Mouse (Mus musculus) megakaryocyte, adult 5-6 weeks (primary cell): Measurements from ENCODE around the gene Papola. TPM values are rescaled to one million over a fixed set of nuclear protein-coding genes. Genes with fewer than 3 reads are reported as not detected.

Source experiments
- ATAC-seq: 2 replicates; pipeline ENCODE4 v1.8.0; 2016; ENCODE audit warnings: mild to moderate bottlenecking, inconsistent platforms; ENCODE audit not compliant: poor library complexity, severe bottlenecking
- total RNA-seq, 2 experiments: library from RNA; stranded (forward) in 1 of 2; stranded (reverse) in 1 of 2; fragments of 153-499, 151-499 nt in 1 of 2; fragments of 221-1000, 200-1000 nt in 1 of 2; gene quantifications; 2 replicates each; pipeline versions ENCODE4 v1.2.3 to v1.2.4; 2015 to 2017

Papola gene
- 218 and 251 TPM in 2 replicates for total RNA-seq (2015)
- total RNA-seq (2017) = 129 and 148 TPM in 2 replicates

DNA sequence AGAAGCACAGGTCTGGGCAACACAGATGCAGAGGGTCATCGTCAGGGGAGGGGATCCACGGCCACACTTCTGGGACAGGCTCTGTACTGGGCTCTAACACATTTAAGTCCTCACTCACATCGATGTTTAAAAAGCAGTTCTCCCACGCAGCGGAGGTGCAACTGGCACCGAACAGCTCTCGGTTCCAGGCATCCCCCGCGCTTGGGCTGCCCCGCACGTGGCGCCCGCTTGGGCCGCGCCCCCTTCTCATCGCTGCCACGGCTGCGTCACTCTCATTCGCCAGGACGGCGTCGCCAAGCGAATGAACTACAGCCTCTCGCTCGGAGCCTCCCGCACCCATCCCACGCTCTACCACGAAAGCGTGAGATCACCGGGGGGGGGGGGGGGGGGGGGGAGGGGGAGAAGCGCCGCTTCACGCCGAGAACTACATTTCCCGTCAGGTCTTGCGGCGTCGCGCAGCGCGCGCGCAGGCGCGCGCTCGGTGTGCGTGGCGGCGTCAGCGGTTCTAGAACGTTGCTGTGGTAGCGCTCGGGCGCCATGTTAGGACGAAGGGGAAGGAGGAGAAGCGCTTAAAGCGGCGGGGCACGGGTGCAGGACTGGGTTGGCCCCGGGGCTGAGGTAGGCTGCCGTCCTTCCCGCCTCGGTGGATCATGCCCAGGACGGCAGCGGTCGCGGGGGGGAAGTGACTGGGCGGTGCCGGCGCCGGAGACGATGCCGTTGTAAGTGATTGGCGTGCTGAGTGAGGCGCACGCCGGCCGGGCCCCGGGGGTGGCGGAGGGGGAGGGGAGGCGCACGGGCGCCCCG lies at the start of gene Papola:
TSS of gene Papola (plus strand) at position 499 of the 804 bp plus-strand sequence.
- ATAC-seq = peak; percentile 86

DNA sequence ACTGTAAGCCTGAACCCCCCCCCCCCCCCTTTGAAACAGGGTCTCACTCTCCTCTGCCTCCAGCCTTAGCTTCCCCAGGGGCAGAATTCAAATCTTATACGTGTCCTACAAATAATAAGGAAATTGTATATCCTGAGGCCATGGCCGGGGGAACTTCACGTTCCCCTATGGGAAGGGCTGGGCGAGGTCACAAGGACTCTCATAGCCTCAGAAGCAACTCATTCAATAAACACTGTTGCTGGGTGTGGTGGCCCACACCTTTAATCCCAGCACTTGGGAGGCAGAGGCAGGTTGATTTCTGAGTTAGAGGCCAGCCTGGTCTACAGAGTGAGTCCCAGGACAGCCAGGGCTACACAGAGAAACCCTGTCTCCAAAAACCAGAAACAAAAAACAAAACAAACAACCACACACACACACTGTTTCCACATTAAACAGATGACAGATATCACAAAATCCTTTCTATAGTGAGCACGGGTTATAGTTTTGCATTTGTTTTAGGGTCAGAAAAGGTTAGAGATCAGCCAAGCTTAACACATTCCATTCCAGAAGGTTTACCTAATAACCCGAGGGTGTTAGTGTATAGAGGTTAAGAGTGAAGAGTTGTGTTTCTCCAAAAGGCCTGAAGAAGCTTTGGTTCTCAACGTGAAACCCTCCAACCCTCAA lies 49.1 kb upstream of the Papola start:
- ATAC-seq = no peak

- no peak for ATAC-seq
These were observed 48.6 kb upstream of the Papola start for GRCm38 (mm10) chr12:105735889-105736251.

- no peak for ATAC-seq
These were observed 46.0 kb upstream of the Papola start for GRCm38 (mm10) chr12:105738316-105739096.

- ATAC-seq = no peak
These were observed 44.8 kb upstream of the Papola start for GRCm38 (mm10) chr12:105739656-105740055.

- no peak for ATAC-seq
These were observed 36.4 kb upstream of the Papola start for GRCm38 (mm10) chr12:105748114-105748513.

DNA sequence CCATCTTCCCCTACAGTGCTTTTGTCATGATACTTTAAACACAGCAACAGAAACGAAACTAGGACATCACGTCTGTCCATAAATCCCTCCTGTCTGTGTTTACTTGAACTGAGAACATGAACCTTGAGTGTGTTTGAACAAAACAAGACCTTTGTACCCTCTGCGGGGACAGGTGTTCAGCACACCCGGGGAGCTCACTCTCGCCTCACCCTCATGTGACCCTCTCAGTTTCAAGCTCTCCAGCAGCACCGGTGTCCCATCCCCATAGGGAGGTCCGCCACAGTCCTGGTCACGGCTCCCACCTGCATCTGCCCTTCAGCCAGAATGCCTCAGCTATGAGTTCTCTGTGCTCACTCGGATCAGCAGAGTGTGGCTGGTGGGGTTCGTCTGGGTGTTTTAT lies 30.7 kb upstream of the Papola start:
- no peak for ATAC-seq

- no peak for ATAC-seq
These were observed 26.5 kb upstream of the Papola start for GRCm38 (mm10) chr12:105757816-105758497.

DNA sequence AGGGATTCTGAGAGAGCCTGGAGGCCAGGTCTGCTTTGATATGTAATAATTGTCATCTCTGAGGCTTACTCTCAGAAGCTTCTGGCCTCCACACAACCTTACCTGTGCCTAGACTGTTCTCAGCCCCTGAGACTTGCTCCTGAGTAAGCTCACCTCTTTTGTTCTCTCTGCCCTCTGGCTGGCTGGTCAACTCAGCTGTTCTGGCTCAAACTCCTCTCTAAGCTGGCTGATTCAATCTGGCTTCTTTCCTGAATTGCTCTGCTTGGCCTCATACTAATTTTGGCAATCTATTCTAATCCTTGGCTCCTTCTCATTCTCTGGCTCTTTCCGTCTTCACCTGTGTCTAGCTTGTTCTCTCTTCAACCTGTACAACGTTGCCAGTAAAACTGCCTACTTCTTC lies 25.6 kb upstream of the Papola start:
- ATAC-seq = no peak

DNA sequence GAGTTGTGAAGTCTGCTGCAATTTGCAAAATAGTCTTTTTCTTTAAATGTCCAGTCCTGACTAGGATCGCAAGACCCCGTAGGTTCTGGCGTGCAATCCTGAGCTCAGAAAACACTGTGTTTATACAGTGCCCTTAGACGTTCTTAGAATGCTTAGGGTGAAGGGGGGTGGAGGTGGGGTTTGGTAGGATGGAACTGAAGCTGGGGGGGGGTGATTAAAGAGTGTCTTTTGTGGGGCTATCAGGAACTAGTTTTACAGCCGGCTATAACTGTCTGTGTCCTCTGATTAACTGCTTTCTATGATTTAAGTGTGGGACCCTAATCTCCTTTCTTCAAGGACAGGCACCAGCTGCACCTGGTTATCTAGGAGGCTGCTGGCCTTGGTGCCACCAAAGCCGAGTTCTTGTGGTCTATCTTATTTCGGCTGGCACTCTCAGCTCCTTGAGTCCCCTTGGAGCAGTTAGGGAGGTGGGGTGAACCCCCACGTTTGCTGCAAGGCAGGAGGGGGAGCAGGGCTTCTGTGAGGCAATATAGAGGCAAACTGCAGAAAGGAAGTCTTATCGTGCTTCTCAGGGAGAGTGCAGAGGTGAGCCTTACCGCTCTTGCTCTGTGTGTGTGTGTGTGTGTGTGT lies 24.5 kb upstream of the Papola start:
- ATAC-seq = no peak

- no peak for ATAC-seq
These were observed 23.3 kb upstream of the Papola start for GRCm38 (mm10) chr12:105761171-105761570.

DNA sequence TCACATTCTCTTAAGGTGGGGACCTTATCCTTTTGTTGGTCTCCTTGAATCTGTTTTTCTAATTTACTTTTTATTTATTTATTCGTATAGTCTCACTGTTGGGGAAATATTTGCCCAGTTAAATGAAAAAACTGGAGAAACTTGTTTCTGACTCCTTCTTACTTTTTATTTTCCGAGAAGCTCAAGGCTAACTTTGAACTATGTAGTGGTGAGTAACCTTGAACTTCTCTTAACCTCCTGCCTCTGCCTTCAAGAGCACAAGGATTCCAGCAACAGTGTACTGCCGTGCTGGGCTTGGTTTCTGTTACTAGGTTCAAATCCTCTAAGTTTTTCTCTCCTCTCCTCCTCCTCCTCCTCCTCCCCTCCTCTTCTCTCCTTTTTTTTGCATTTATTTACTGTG lies 22.9 kb upstream of the Papola start:
- no peak for ATAC-seq

DNA sequence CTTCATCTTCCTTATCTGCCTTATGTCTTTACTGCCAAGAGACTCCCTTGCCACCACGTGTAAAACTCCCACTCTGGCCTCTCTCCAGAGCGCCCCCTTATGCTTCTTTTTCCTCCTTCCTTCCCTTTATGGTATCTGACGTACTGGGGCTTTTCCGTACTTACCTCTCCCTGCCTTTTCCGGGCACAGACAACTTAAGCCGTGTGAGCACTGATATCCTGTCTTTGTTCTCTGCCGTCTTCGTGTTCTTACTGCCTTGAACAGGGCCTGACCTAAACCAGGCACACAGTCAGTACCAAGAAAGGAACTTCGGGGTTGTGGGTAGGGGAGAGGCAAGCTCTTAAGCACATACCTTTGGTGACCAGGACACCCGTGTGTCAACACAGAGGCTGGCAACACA lies 14.8 kb upstream of the Papola start:
- ATAC-seq = no peak

DNA sequence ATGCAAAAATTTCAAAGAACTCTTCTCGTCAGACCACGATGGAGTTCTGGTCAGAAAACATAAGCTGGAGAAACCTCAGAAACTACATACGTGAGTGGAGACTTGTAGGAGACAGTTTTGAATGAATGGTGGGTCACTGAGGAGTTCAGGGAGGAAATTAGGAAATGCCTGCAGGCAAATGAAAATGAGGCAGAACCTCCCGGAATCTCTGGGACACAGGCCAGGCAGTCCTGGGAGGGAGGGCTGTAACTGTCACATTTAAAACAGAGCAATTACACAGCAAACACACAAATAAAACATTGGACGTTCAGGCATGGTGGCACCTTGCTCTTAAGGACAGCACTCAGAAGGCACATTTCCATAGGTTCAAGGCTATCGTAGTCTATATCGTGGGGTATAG lies 9.6 kb upstream of the Papola start:
- no peak for ATAC-seq

DNA sequence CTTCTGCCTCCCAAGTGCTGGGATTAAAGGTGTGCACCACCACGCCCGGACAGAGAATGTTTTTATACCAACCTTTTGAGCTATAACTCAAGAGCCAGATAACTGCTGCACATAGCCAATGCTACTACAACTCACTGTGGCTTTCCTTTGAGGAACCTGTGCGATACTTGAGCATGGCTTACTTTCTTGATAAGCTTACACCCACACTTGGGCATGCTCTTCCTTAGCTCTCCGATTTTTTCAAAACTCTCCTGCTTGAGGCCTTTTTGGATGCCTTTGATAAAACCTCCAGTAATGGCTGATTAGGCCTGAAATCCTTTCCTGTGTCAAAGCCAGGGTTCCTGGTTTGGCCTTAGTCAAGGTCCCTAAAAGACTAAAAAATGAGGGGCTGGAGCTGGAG lies 6.8 kb upstream of the Papola start:
- ATAC-seq = no peak

- ATAC-seq = peak; percentile 83
These were observed 693 bp downstream of the Papola start for GRCm38 (mm10) chr12:105785000-105785774.

DNA sequence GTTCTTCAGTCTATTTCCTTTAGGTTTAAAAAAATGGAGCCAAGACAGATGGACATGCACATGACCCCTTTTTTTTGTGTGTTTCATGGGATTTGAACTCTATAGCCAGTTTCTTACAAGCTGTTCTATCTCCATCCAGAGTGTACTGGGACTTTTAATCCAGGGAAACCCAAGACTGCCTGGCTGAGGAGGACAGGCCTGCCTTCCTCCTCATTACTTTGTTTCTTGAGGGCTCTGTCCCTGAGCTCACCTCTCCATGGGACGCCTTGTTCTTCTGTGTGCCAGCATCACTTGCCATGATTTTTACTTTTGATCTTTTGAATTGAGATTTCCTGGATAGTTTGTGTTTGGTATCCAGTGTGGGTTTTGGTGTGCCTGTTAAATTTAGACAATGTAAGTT lies 1.6 kb downstream of the Papola start:
- no peak for ATAC-seq

DNA sequence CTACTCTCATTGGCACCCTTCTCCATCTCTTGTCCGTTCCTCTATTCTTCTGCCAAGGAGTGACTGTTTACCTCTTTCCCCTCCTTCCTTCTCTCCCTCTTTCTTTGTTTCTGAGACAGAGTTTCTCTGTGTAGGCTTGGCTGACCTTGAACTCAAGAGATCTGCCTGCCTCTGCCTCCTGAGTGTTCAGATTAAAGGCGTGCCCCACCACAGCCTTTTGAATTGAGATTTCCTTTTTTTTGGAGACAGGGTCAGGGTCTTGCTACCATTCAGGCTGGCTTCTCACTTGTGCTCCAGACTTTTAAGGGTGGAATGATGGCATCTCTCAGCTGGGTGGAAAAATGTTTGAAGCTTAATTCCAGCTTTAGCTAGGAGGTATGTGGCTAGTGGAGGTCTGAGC lies 3.1 kb downstream of the Papola start:
- no peak for ATAC-seq

GRCm38 (mm10) chr12:105789885-105790284 lies 5.4 kb downstream of the Papola start:
- ATAC-seq = no peak

DNA sequence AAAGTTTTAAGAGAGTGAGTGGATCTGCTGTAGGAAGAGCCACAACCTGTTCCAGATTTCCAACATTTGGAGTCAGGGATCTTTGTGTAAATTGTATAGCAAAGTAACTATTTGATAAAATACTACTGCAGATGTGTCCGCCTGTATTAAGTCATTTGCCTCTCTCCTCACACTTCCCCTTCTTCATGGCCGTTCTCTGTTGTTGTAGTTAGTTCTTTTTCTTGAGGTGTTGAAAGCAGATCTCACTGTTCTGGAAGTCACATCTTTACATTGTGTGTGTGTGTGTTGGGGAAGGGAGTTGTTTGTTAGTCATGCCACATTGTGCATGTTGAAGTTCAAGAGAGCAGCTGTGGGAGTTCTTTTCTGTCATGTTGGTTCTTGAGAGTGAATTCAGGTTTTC lies 10.4 kb downstream of the Papola start:
- ATAC-seq = peak; percentile 64
